Mouse (Mus musculus) activated CD4-positive, CD25-positive, alpha-beta regulatory T cell, adult 4 months (primary cell): ENCODE measurements around the gene 4930438A08Rik. TPM values are rescaled to one million over a fixed set of nuclear protein-coding genes. Genes with fewer than 3 reads are reported as not detected.
"Not testable (repeated sequence)": the region's sequence is repeated elsewhere in the genome, so short reads cannot be mapped to it uniquely, and the experiment has no call there.

Source experiments
- ATAC-seq: one replicate; pipeline ENCODE4 v1.8.0; 2017
- polyA plus RNA-seq, 2 experiments: library from polyadenylated mRNA; unstranded; fragments of 100-300 nt; shearing (Covaris generic); gene quantifications; one replicate each; pipeline ENCODE4 v1.2.1; 2017

Gene 4930438A08Rik
- polyA plus RNA-seq, 2 experiments from 2014 or later: not detected

DNA sequence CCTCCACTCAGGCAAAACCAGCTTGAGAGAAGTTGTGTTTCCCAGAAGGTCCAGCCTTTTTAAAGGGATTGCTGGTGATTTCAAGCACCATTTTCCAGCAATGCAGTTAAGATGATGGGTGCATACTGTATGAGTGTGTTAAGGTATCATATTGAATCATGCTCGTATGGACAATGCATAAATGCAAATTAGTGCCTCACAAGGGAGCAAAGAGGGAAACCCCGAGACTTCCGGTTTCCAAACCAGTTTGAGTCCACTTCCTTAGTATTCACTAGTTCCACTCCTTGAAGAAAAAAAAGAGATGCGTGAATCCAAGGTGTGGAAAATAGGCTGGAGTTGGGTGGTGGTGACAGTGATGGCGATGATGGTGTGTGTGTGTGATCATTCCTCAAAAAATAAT is 7.9 kb downstream of the 4930438A08Rik start:
- ATAC-seq: no peak

DNA sequence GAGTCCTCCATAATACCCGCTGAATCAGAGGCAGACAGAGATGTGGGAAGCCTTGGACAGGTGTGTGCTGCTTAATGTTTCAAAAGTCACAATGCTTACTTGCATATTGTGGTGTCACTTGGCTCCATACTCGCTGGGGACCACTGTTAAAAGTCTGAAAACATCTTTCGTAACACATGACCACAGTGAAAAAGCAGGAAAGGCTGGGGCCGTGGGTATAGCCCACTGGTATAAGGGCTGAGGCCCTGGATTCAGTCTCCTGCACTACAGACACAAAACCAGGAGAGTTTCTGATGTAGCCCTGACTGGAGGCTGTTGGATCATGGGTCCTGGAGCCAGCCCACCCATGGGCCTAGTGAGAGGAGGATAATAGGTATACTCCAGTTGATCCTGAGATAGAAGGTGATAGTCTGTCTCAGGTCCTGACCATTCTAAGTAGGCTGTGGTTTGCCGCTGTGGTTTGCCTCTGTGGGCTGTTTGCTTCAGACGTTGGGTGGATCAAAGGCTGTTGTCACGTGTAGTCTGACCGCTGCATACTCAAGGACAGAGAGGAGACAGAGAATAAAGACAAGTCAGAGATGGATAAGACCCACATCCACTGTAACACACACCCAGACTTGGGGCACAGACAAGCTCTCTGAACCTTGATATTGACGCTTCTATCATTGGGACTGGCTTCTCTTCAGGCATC is 15.5 kb downstream of the 4930438A08Rik start:
- ATAC-seq: peak; percentile 83

GRCm38 (mm10) chr11:58290812-58291211 is 16.2 kb downstream of the 4930438A08Rik start:
- no peak for ATAC-seq

GRCm38 (mm10) chr11:58292791-58293190 is 18.2 kb downstream of the 4930438A08Rik start:
- ATAC-seq: no peak

- ATAC-seq: no peak
Measured at GRCm38 (mm10) chr11:58297396-58297795, 22.8 kb downstream of the 4930438A08Rik start.

GRCm38 (mm10) chr11:58301057-58301456 is 26.5 kb downstream of the 4930438A08Rik start:
- ATAC-seq: peak; percentile 71

- peak; percentile 71 for ATAC-seq
Measured at GRCm38 (mm10) chr11:58301837-58302754, 27.5 kb downstream of the 4930438A08Rik start.

DNA sequence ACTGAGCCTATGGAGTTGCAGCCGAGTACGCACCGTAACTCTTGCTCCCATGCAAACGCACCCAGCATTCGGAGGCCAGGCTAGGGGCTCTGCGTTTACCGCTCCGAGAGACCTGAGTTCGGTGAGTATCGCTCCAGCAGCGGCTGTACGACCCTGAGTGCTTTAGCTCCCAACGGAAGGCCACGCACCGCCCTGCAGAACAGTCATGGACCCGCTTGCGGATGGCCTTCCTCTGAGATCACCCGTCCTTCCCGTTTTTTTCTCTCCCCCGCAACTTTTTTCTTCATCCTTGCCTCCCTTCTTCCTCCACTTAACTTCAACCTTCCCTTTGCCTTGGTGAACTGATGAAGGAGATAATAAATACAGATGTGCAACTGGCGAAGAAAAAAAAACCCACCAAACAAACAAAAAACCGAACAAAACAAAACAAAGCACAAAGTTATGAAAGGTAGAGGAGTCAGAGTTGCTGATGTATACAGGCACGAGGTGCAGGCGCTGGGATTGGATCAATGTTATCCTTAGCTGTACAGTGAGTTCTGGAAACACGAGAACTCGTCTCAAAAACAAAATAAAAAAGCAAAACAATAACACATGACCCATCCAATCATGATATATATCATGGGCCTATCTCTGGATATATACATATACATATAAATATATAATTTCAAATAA is 28.3 kb downstream of the 4930438A08Rik start:
- ATAC-seq: no peak

GRCm38 (mm10) chr11:58303594-58303993 is 29.0 kb downstream of the 4930438A08Rik start:
- no peak for ATAC-seq

GRCm38 (mm10) chr11:58305299-58305698 is 30.7 kb downstream of the 4930438A08Rik start:
- not testable (repeated sequence) for ATAC-seq

GRCm38 (mm10) chr11:58306860-58307308 is 32.3 kb downstream of the 4930438A08Rik start, which contains the start of gene Zfp692:
Zfp692 (plus strand) TSS chr11:58307069.
- peak; percentile 69 for ATAC-seq

DNA sequence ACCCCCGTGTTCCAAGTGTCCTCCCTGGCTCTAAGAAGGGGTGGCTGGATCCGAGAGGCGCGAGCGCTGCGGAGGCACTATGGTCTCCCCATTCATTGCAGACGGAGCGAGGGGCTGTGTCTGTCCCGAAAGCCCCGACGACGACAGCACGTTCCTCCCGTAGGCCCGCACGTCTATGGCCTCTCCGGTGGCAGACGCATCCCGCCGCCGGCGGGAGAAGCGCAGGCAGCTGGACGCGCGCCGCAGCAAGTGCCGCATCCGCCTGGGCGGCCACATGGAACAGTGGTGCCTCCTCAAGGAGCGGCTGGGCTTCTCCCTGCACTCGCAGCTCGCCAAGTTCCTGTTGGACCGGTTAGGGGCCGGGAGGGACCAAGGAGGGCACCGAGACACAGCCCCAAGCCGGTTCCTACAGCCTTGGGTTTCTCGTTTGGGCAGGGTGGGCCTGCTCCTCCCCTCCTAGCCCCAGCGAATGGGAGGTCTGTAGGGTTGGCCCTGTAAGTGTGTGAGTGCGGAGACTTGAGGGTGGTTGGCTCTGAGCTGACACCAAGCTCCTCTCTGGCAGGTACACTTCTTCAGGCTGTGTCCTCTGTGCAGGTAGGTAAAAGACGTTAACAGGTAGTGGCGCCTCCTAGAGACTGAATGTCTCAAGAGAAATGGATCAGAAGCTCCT is 32.9 kb downstream of the 4930438A08Rik start:
- ATAC-seq: peak; percentile 37

GRCm38 (mm10) chr11:58308661-58309060 is 34.1 kb downstream of the 4930438A08Rik start:
- ATAC-seq: no peak

- no peak for ATAC-seq
Measured at GRCm38 (mm10) chr11:58314069-58314468, 39.5 kb downstream of the 4930438A08Rik start.

GRCm38 (mm10) chr11:58315536-58316168 is 41.1 kb downstream of the 4930438A08Rik start:
- no peak for ATAC-seq

DNA sequence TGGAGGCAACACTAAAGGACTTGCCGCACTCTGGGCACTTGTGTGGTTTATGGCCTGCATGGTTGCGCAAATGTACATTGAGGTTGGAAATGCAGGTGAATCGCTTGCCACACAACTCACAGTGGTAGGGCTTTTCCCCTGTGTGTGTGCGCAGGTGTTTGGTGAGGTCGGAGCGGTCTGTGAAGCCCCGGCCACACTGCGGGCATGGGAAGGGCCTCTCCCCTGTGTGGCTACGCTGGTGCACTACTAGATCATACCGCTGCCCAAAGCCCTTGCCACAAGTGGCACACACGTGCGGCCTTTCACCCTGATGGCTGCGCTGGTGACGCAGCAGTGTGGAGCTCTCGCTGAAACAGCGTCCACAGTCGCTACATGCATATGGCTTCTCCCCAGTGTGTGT is 41.7 kb downstream of the 4930438A08Rik start:
- ATAC-seq: no peak

DNA sequence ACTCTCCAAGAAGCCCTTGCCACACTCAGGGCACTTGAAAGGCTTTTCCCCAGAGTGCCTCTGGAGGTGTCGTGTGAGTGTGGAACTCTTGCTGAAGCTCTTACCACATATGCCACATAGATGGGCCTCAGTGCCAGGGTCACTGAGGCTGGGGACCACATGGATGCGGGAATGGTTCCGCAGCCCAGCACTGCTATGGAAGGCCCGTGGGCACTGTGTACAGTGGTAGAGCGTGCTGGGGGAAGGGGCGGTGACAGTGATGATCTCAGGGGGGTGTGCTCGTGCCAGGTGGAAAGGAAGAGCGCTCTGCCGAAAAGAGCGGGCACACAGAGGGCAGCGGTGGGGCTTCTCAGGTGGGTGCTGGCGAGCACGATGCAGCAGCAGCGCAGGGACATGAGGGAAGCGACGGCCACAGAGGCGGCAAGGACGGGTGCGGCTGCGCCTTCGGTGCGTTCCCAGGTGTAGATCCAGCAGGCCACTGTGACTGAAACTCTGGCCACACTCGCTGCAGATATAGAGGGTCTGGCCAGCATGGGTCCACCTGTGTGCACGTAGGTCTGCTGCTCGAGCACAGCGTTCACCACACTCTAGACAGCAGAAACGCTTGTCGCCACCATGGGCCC is 42.3 kb downstream of the 4930438A08Rik start:
- ATAC-seq: no peak

GRCm38 (mm10) chr11:58322824-58323569 is 48.4 kb downstream of the 4930438A08Rik start:
- ATAC-seq: peak; percentile 90

DNA sequence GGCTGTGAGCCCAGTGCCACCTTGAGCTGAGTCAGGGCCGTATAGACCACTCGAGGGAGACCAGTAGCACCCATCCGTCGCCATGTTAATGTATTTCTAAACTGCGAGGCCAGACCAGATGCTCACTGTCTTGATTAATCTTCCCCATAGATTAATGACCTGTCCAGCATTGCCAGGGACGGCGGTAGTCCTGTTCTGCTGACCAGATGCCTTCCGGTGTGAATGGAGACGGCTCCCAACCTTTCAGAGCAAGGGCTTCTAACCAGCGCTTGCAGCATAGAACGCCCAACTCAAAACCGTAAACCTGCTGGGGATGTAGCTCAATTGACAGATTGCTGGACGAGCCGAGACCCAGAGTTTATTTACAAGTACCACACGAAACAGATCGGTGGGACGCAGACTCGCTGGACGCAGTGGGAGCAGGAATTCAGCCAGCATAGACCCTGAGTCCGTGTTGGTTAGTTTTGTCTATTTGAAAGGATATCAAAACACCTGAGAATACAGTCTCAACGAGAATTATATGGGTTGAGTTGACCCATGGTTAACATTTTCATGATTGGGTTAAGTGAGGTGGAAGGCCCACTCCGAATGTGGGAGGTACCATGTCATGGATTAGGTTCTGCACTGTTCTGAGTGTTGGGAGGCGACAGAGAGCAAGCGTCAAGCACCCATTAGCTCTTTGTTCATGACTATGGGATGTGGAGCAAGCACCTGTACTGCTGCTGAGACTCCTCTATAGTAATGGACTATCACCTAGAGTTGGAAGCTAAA is 49.2 kb downstream of the 4930438A08Rik start:
- ATAC-seq: no peak
